Mouse (Mus musculus) MEL (cell line): Measurements from ENCODE around the gene Man2a2. TPM values are rescaled to one million over a fixed set of nuclear protein-coding genes. Genes with fewer than 3 reads are reported as not detected.
A peak's percentile ranks its signal among the peaks of the same experiment; 100 is the strongest.

Experiments used
- DNase-seq: peaks from one replicate; pipeline ENCODE4 v3.0.0; 2011; ENCODE audit warnings: low read depth, low spot score
- H3K27ac ChIP-seq: 2 replicates; pipeline ENCODE4 v1.5.1; 2012; ENCODE audit warnings: low read depth, mild to moderate bottlenecking, control low read depth, low read length, moderate library complexity; ENCODE audit not compliant: control insufficient read depth
- H3K27me3 ChIP-seq, 2 experiments: fragments of 150-350 bp in 1 of 2; sonication (generic) in 1 of 2; 2 replicates each; pipeline ENCODE4 v1.6.1; 2012; ENCODE audit warnings: low read length in 2 of 2, mild to moderate bottlenecking in 2 of 2, improper control_type of control experiment in 1 of 2, moderate library complexity in 1 of 2; ENCODE audit not compliant: insufficient read depth in 2 of 2, control insufficient read depth in 1 of 2
- H3K36me3 ChIP-seq, 2 experiments: 2 replicates each; pipeline ENCODE4 v1.6.1; 2012 to 2014; ENCODE audit warnings: low read length in 2 of 2, improper control_type of control experiment in 1 of 2, inconsistent platforms in 1 of 2, mild to moderate bottlenecking in 1 of 2; ENCODE audit not compliant: insufficient read depth in 2 of 2, control insufficient read depth in 1 of 2
- H3K4me1 ChIP-seq, 2 experiments: fragments of 150-350 bp in 1 of 2; sonication (generic) in 1 of 2; 2 replicates each; pipeline ENCODE4 v1.6.1; 2012; ENCODE audit warnings: low read length in 2 of 2, improper control_type of control experiment in 1 of 2, mild to moderate bottlenecking in 1 of 2; ENCODE audit not compliant: insufficient read depth in 2 of 2, control insufficient read depth in 1 of 2
- H3K4me3 ChIP-seq, 2 experiments: fragments of 150-350 bp in 1 of 2; sonication (generic) in 1 of 2; 2 replicates each; pipeline ENCODE4 v1.5.1; 2012; ENCODE audit warnings: low read depth in 2 of 2, low read length in 2 of 2, mild to moderate bottlenecking in 2 of 2, moderate library complexity in 2 of 2, control low read depth in 1 of 2, improper control_type of control experiment in 1 of 2; ENCODE audit not compliant: control insufficient read depth in 1 of 2, insufficient read depth in 1 of 2
- H3K79me2 ChIP-seq: 2 replicates; pipeline ENCODE4 v1.6.1; 2012; ENCODE audit warnings: mild to moderate bottlenecking, low read length, moderate library complexity; ENCODE audit not compliant: control insufficient read depth, poor library complexity, insufficient read depth
- H3K9ac ChIP-seq: 2 replicates; pipeline ENCODE4 v1.6.1; 2012; ENCODE audit warnings: low read depth, mild to moderate bottlenecking, control low read depth, low read length, moderate library complexity; ENCODE audit not compliant: control insufficient read depth, poor library complexity, severe bottlenecking
- H3K9me3 ChIP-seq: fragments of 150-350 bp; sonication (generic); replicated peaks from 2 replicates; pipeline ENCODE4 v1.6.1; 2012; ENCODE audit warnings: mild to moderate bottlenecking, low read length, improper control_type of control experiment, moderate library complexity; ENCODE audit not compliant: insufficient read depth
- CTCF ChIP-seq, 3 experiments: IDR thresholded peaks in 2 of 3; conservative IDR thresholded peaks in 1 of 3; 2 replicates each; pipeline ENCODE4 v1.5.1; 2011 to 2012; ENCODE audit warnings: low read length in 3 of 3, low read depth in 2 of 3, mild to moderate bottlenecking in 2 of 3, improper control_type of control experiment in 1 of 3, inconsistent platforms in 1 of 3, mixed read lengths in 1 of 3, moderate library complexity in 1 of 3; ENCODE audit not compliant: control insufficient read depth in 1 of 3, insufficient read depth in 1 of 3, poor library complexity in 1 of 3, severe bottlenecking in 1 of 3
- E2F4 ChIP-seq: IDR thresholded peaks from 2 replicates; pipeline ENCODE4 v1.6.1; 2011; ENCODE audit warnings: low read depth, low read length, improper control_type of control experiment, borderline replicate concordance
- ELF1 ChIP-seq: IDR thresholded peaks from 2 replicates; pipeline ENCODE4 v1.6.1; 2014; ENCODE audit warnings: low read depth, mild to moderate bottlenecking, inconsistent platforms, low read length, improper control_type of control experiment, moderate library complexity
- EP300 ChIP-seq, 2 experiments: IDR thresholded peaks; 2 replicates each; pipeline ENCODE4 v1.6.1; 2011; ENCODE audit warnings: improper control_type of control experiment in 2 of 2, low read length in 2 of 2, low read depth in 1 of 2, mild to moderate bottlenecking in 1 of 2
- GATA1 ChIP-seq: IDR thresholded peaks from 2 replicates; pipeline ENCODE4 v1.6.1; 2011; ENCODE audit warnings: low read depth, low read length, improper control_type of control experiment
- HCFC1 ChIP-seq: IDR thresholded peaks from 2 replicates; pipeline ENCODE4 v1.6.1; 2012; ENCODE audit warnings: low read depth, mild to moderate bottlenecking, inconsistent platforms, low read length, improper control_type of control experiment, moderate library complexity
- KAT2A ChIP-seq: conservative IDR thresholded peaks from 2 replicates; pipeline ENCODE4 v1.6.1; 2012; ENCODE audit warnings: low read depth, low read length, improper control_type of control experiment, inconsistent platforms
- MAFK ChIP-seq: IDR thresholded peaks from 2 replicates; pipeline ENCODE4 v1.6.1; 2011; ENCODE audit warnings: low read depth, mild to moderate bottlenecking, low read length, improper control_type of control experiment, borderline replicate concordance
- MAX ChIP-seq: IDR thresholded peaks from 2 replicates; pipeline ENCODE4 v1.6.1; 2011; ENCODE audit warnings: low read length, improper control_type of control experiment
- MAZ ChIP-seq: IDR thresholded peaks from 2 replicates; pipeline ENCODE4 v1.6.1; 2012; ENCODE audit warnings: low read depth, mild to moderate bottlenecking, inconsistent platforms, low read length, improper control_type of control experiment
- MEF2A ChIP-seq: IDR thresholded peaks from 2 replicates; pipeline ENCODE4 v1.6.1; 2014; ENCODE audit warnings: low read depth, mild to moderate bottlenecking, inconsistent platforms, low read length, improper control_type of control experiment; ENCODE audit not compliant: poor library complexity, insufficient replicate concordance, severe bottlenecking; ENCODE audit errors: extremely low read depth
- MXI1 ChIP-seq: IDR thresholded peaks from 2 replicates; pipeline ENCODE4 v1.6.1; 2011; ENCODE audit warnings: mild to moderate bottlenecking, low read depth, low read length, improper control_type of control experiment
- MYC ChIP-seq: IDR thresholded peaks from 2 replicates; pipeline ENCODE4 v1.6.1; 2011; ENCODE audit warnings: low read depth, mild to moderate bottlenecking, low read length, improper control_type of control experiment, moderate library complexity
- NELFE ChIP-seq: IDR thresholded peaks from 2 replicates; pipeline ENCODE4 v1.6.1; 2011; ENCODE audit warnings: low read depth, low read length, improper control_type of control experiment
- POLR2AphosphoS2 ChIP-seq: IDR thresholded peaks from 2 replicates; pipeline ENCODE4 v1.6.1; 2011; ENCODE audit warnings: low read length, improper control_type of control experiment
- POLR2AphosphoS5 ChIP-seq: IDR thresholded peaks from 2 replicates; pipeline ENCODE4 v1.6.1; 2012; ENCODE audit warnings: low read depth, borderline replicate concordance, mild to moderate bottlenecking, inconsistent platforms, low read length, moderate library complexity, mixed read lengths
- RAD21 ChIP-seq: IDR thresholded peaks from 2 replicates; pipeline ENCODE4 v1.6.1; 2011; ENCODE audit warnings: mild to moderate bottlenecking, low read depth, low read length, improper control_type of control experiment
- SMC3 ChIP-seq: IDR thresholded peaks from 2 replicates; pipeline ENCODE4 v1.6.1; 2011; ENCODE audit warnings: low read depth, low read length, improper control_type of control experiment
- TAL1 ChIP-seq: IDR thresholded peaks from 2 replicates; pipeline ENCODE4 v1.6.1; 2012; ENCODE audit warnings: mild to moderate bottlenecking, inconsistent platforms, low read length, moderate library complexity, mixed read lengths
- TBP ChIP-seq: IDR thresholded peaks from 2 replicates; pipeline ENCODE4 v1.8.0; 2011; ENCODE audit warnings: low read depth, low read length, improper control_type of control experiment
- TCF12 ChIP-seq: IDR thresholded peaks from 2 replicates; pipeline ENCODE4 v1.6.1; 2014; ENCODE audit warnings: low read depth, mild to moderate bottlenecking, inconsistent platforms, low read length, improper control_type of control experiment, moderate library complexity
- UBTF ChIP-seq: IDR thresholded peaks from 2 replicates; pipeline ENCODE4 v1.6.1; 2012; ENCODE audit warnings: low read depth, mild to moderate bottlenecking, inconsistent platforms, low read length, improper control_type of control experiment, moderate library complexity, borderline replicate concordance; ENCODE audit not compliant: insufficient read depth
- USF1 ChIP-seq: IDR thresholded peaks from 2 replicates; pipeline ENCODE4 v1.6.1; 2014; ENCODE audit warnings: low read depth, mild to moderate bottlenecking, inconsistent platforms, low read length, improper control_type of control experiment, moderate library complexity
- ZC3H11A ChIP-seq: IDR thresholded peaks from 2 replicates; pipeline ENCODE4 v1.6.1; 2012; ENCODE audit warnings: low read depth, mild to moderate bottlenecking, inconsistent platforms, low read length, improper control_type of control experiment
- ZKSCAN1 ChIP-seq: IDR thresholded peaks from 2 replicates; pipeline ENCODE4 v1.6.1; 2012; ENCODE audit warnings: low read depth, mild to moderate bottlenecking, inconsistent platforms, low read length, improper control_type of control experiment, moderate library complexity
- ZMIZ1 ChIP-seq: IDR thresholded peaks from 2 replicates; pipeline ENCODE4 v1.6.1; 2012; ENCODE audit warnings: low read depth, mild to moderate bottlenecking, inconsistent platforms, low read length, improper control_type of control experiment, moderate library complexity
- ZNF384 ChIP-seq: IDR thresholded peaks from 2 replicates; pipeline ENCODE4 v1.6.1; 2012; ENCODE audit warnings: low read depth, mild to moderate bottlenecking, inconsistent platforms, low read length, improper control_type of control experiment
- polyA plus RNA-seq, 2 experiments: library from polyadenylated mRNA; stranded (reverse) in 1 of 2; unstranded in 1 of 2; fragments of >175 nt in 1 of 2; fragments of >200 nt in 1 of 2; gene quantifications; 2 replicates each; pipeline versions ENCODE4 v1.2.1 to v1.2.4; 2012; ENCODE audit warnings: low replicate concordance in 2 of 2, low read depth in 1 of 2; ENCODE audit not compliant: insufficient read length in 2 of 2, insufficient read depth in 1 of 2, missing spikeins in 1 of 2
- total RNA-seq: library from RNA; depleted of rRNA; stranded (reverse); fragments of 300-350 nt; gene quantifications from 2 replicates; pipeline ENCODE4 v1.2.3, GENCODE M21; 2012

Gene Man2a2
- total and polyA plus RNA-seq, 3 experiments, result 19.2 to 38.6 TPM; not detected in 1

DNA sequence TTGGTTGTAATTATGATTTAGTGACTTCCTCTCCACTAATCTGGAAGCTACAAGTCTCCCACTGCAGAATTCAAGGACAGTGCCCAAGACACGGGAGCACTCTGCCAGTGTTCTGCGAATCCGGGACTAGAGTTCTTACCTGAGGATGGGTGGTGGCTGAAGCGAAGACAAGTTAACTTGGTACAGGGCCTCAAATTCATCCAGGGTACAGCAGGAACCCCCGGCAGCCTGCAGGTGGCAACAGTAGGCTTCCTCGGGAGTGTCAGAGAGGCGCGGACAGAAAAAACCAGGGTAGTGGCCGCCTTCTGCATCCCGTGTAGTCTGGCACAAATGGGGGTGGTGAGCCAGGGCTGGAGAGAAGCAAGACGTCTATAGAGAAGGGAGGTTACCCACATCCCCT lies 30.4 kb downstream of the Man2a2 start, which contains the start of gene Unc45a:
Gene Unc45a (minus strand): TSS at position 213 of the 400 bp plus-strand sequence.
- Histone ChIP-seq H3K27me3 (no peaks in the 10 kb centered on the region), H3K9ac (peak within 1 kb of the TSS; percentile 69), H3K36me3 (peaks cover 0 to 12% of the 10 kb centered on the region in 2 experiments; a peak in 2 of 4 replicates), H3K4me1 (peaks cover 0 to 31% of the 10 kb centered on the region in 2 experiments; a peak in 3 of 4 replicates), H3K9me3 (no peaks in the 10 kb centered on the region), H3K4me3 (peak within 1 kb of the TSS; percentile 70 to 77), H3K27ac (peak within 1 kb of the TSS; percentile 38), H3K79me2 (peaks cover 11% of the 10 kb centered on the region)
- peak; percentile 88 for DNase-seq
- TF ChIP-seq SMC3 (peak; percentile 78), CTCF (IDR thresholded peaks at IDR 0.05 in 2 of 3, conservative IDR thresholded peaks at IDR 0.05 in 1 of 3; ENCODE audit: control insufficient read depth in 1 of 3, insufficient read depth in 1 of 3, low read depth in 2 of 3, low read length in 3 of 3, poor library complexity in 1 of 3, severe bottlenecking in 1 of 3) (peak; percentile 50 to 84 (median 79)), ZNF384 (peak; percentile 36; the same call in 1 of the 2 replicates), RAD21 (peak; percentile 65), ZMIZ1 (no peak), MXI1 (no peak), ZC3H11A (peak; percentile 48; the same call in 1 of the 2 replicates)

DNA sequence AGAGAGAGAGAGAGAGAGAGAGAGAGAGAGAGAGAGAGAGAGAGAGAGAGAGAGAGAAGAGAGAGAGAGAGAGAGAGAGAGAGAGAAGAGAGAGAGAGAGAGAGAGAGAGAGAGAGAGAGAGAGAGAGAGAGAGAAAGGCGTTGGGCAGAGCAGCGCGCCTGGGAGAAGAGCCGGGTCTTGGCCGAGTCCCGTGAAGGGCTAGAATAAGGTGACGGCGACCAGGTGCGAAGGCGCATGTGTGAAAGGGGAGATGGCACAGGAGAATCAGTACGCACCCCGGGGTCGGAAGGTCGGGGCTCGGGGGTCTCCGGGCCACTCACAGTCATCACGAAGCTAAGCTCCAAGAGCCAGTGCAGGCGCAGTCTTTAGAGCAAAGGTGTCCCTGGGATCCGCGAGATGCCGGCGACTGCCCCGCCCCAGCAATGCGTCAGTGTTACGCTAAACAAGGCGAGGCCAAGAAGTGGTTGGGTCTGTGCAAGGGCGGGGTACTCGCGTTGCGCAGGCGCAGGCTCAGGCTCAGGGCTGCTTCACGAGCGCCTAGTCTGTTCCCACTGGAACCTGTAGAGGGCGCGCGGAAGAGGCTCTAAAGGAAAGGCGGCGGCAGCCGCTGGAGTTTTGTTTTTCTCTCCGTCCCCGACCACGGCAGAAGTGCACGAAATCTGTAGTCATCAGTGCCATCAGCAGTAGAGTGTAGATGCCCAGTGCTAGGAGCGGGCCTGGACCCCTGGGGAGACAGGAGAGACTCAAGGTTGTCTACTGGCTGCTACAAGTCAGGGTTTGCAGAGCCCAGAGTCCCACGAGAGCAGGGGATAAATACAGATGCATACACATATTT lies 31.2 kb downstream of the Man2a2 start:
- peak; percentile 98 for DNase-seq
- H3K4me3 ChIP-seq, result peak overlapping the region; percentile 70 to 77
- peaks cover 0 to 12% of the 10 kb centered on the region in 2 experiments; a peak in 2 of 4 replicates for H3K36me3 ChIP-seq
- no peaks in the 10 kb centered on the region for H3K9me3 ChIP-seq
- peak overlapping the region; percentile 69 for H3K9ac ChIP-seq
- H3K4me1 ChIP-seq, result peaks cover 0 to 31% of the 10 kb centered on the region in 2 experiments; a peak in 3 of 4 replicates
- H3K27me3 ChIP-seq, result no peaks in the 10 kb centered on the region
- H3K27ac ChIP-seq, result peak overlapping the region; percentile 38
- peaks cover 11% of the 10 kb centered on the region for H3K79me2 ChIP-seq
- TF ChIP-seq E2F4 (no peak), POLR2AphosphoS2 (peak; percentile 76; the same call in 1 of the 2 replicates), ZMIZ1 (peak; percentile 53; the same call in 1 of the 2 replicates), ZC3H11A (no peak), USF1 (no peak), TCF12 (0 out of 2 replicates have a peak, but pooled peaks have one; percentile 32), ZNF384 (no peak), MAX (peak; percentile 28; the same call in 1 of the 2 replicates), NELFE (peak; percentile 87), TBP (peak; percentile 48; the same call in 1 of the 2 replicates), MEF2A (no peak), KAT2A (no peak; the same call in 1 of the 2 replicates), MYC (0 out of 2 replicates have a peak, but pooled peaks have one; percentile 33), GATA1 (no peak), TAL1 (no peak), CTCF (IDR thresholded peaks at IDR 0.05 in 2 of 3, conservative IDR thresholded peaks at IDR 0.05 in 1 of 3; ENCODE audit: control insufficient read depth in 1 of 3, insufficient read depth in 1 of 3, low read depth in 2 of 3, low read length in 3 of 3, poor library complexity in 1 of 3, severe bottlenecking in 1 of 3) (peak; percentile 70 to 87 (median 86)), ZKSCAN1 (no peak), ELF1 (0 out of 2 replicates have a peak, but pooled peaks have one; percentile 21), MAZ (no peak), MAFK (no peak), EP300 (IDR thresholded peaks at IDR 0.05; ENCODE audit: low read depth in 1 of 2, low read length in 2 of 2) (no peak), POLR2AphosphoS5 (no peak), UBTF (no peak), HCFC1 (no peak; the same call in 1 of the 2 replicates)
